Mouse (Mus musculus): ENCODE data around the gene Tmem208. TPM values are rescaled to one million over a fixed set of nuclear protein-coding genes. Genes with fewer than 3 reads are reported as not detected.
A peak's percentile ranks its signal among the peaks of the same experiment; 100 is the strongest.

Gene Tmem208
- polyA plus RNA-seq, 1 experiment from 2014 or later, result 126 TPM

DNA sequence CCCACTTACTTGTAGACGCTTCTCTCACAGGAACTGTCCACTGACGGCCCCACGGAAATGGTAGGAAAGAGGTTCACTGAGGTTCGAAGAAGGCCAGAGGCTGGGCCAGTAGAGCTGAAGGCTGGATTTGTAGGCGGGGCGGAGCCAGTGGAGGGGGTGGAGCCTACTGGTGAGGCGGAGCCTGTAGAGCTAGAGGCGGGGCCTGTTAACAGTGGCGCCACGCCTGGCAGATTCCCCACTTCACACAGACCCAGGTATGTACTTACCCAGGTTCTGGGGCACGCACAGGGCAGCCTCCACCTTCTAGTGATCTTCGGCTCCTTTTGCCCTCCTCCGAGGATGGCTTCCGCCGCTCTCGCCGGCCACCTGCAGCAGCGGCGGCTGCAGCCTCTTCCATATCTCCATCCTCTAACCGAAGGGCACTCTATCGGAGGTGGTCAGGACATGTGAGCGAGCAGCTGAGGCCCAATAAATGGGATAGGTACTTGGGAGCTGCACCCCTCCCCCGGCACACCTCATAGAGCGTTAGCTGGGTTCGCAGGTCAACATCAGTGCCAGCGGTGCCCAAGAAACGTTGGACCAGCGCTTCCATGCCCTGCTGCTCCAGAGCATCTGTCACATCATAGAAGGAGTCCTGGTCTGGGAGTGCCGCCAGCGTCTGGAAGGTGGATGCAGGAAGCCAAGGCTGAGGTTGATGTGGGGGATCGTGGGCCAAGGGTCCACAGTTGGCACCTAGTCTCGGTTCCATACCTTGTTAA is 10.4 kb downstream of the Tmem208 start:
- Histone ChIP-seq H3K36me3 (ENCODE audit: control insufficient read depth, insufficient read depth) (peaks cover 4% of the 10 kb centered on the region), H3K9ac (replicated peaks; ENCODE audit: low read depth, low read length) (no peak overlapping the region), H3K9me3 (ENCODE audit: control insufficient read depth, low read length) (no peaks in the 10 kb centered on the region), H3K27me3 (replicated peaks; ENCODE audit: control insufficient read depth, insufficient read depth, low read length) (no peaks in the 10 kb centered on the region), H3K27ac (ENCODE audit: low read length) (no peak overlapping the region), H3K4me2 (ENCODE audit: low read length) (no peak overlapping the region), H3K4me3 (replicated peaks; ENCODE audit: low read length) (no peak overlapping the region), H3K4me1 (replicated peaks; ENCODE audit: control insufficient read depth, insufficient read depth, low read length) (no peaks in the 10 kb centered on the region; the same call in 1 of the 2 replicates)
- 48% methylated on average over 32 of the region's 32 CpGs for WGBS
- peak; percentile 43 for ATAC-seq

GRCm38 (mm10) chr8:105338992-105339391 is 12.8 kb downstream of the Tmem208 start:
- ATAC-seq, result no peak
- WGBS, result 64% methylated on average over 4 of the region's 4 CpGs
- H3K4me3 ChIP-seq (replicated peaks; ENCODE audit: low read length), result no peak overlapping the region
- no peak overlapping the region for H3K27ac ChIP-seq (ENCODE audit: low read length)
- no peak overlapping the region for H3K9ac ChIP-seq (replicated peaks; ENCODE audit: low read depth, low read length)
- H3K9me3 ChIP-seq (ENCODE audit: control insufficient read depth, low read length), result no peaks in the 10 kb centered on the region
- no peak overlapping the region for H3K4me2 ChIP-seq (ENCODE audit: low read length)
- no peaks in the 10 kb centered on the region for H3K27me3 ChIP-seq (replicated peaks; ENCODE audit: control insufficient read depth, insufficient read depth, low read length)
- no peaks in the 10 kb centered on the region for H3K36me3 ChIP-seq (ENCODE audit: control insufficient read depth, insufficient read depth)
- H3K4me1 ChIP-seq (replicated peaks; ENCODE audit: control insufficient read depth, insufficient read depth, low read length), result no peaks in the 10 kb centered on the region; the same call in 1 of the 2 replicates

- 80% methylated on average over 6 of the region's 6 CpGs for WGBS
- H3K4me2 ChIP-seq (ENCODE audit: low read length), result no peak overlapping the region
- no peaks in the 10 kb centered on the region for H3K27me3 ChIP-seq (replicated peaks; ENCODE audit: control insufficient read depth, insufficient read depth, low read length)
- no peaks in the 10 kb centered on the region; the same call in 1 of the 2 replicates for H3K4me1 ChIP-seq (replicated peaks; ENCODE audit: control insufficient read depth, insufficient read depth, low read length)
- no peak overlapping the region for H3K27ac ChIP-seq (ENCODE audit: low read length)
- H3K4me3 ChIP-seq (replicated peaks; ENCODE audit: low read length), result no peak overlapping the region
- no peaks in the 10 kb centered on the region for H3K9me3 ChIP-seq (ENCODE audit: control insufficient read depth, low read length)
- no peaks in the 10 kb centered on the region for H3K36me3 ChIP-seq (ENCODE audit: control insufficient read depth, insufficient read depth)
- H3K9ac ChIP-seq (replicated peaks; ENCODE audit: low read depth, low read length), result no peak overlapping the region
- ATAC-seq, result no peak
Measured at GRCm38 (mm10) chr8:105339886-105340635, 13.9 kb downstream of the Tmem208 start.

DNA sequence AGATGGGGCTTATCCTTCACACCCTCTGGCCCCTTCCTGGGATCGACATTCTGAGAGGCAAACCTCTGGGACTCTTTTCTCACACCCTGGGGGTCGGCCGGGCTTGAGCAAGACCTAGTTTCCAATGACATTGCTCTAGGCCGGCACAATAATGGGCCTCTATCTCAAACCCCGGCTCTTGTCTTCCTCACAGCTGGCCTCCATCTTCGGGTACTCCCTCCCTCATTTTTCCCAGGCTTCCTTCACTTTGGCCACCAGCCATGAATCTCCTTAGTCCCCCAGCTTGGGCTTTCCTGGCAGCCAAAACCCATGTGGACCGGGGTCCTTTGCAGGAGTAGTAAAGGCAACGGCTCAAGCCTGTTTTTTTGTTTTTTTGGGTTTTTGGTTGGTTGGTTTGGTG is 15.2 kb downstream of the Tmem208 start:
- Histone ChIP-seq H3K9ac (replicated peaks; ENCODE audit: low read depth, low read length) (no peak overlapping the region), H3K4me3 (replicated peaks; ENCODE audit: low read length) (no peak overlapping the region), H3K36me3 (ENCODE audit: control insufficient read depth, insufficient read depth) (no peaks in the 10 kb centered on the region), H3K4me1 (replicated peaks; ENCODE audit: control insufficient read depth, insufficient read depth, low read length) (peaks cover 1% of the 10 kb centered on the region), H3K27ac (ENCODE audit: low read length) (no peak overlapping the region), H3K9me3 (ENCODE audit: control insufficient read depth, low read length) (no peaks in the 10 kb centered on the region), H3K4me2 (ENCODE audit: low read length) (no peak overlapping the region), H3K27me3 (replicated peaks; ENCODE audit: control insufficient read depth, insufficient read depth, low read length) (no peaks in the 10 kb centered on the region)
- no peak for ATAC-seq
- WGBS, result 32% methylated on average over 8 of the region's 8 CpGs

- no peak for ATAC-seq
- 75% methylated on average over 4 of the region's 4 CpGs for WGBS
- no peak overlapping the region for H3K4me3 ChIP-seq (replicated peaks; ENCODE audit: low read length)
- no peak overlapping the region for H3K4me2 ChIP-seq (ENCODE audit: low read length)
- H3K9ac ChIP-seq (replicated peaks; ENCODE audit: low read depth, low read length), result no peak overlapping the region
- H3K36me3 ChIP-seq (ENCODE audit: control insufficient read depth, insufficient read depth), result no peaks in the 10 kb centered on the region
- no peaks in the 10 kb centered on the region for H3K27me3 ChIP-seq (replicated peaks; ENCODE audit: control insufficient read depth, insufficient read depth, low read length)
- no peaks in the 10 kb centered on the region for H3K9me3 ChIP-seq (ENCODE audit: control insufficient read depth, low read length)
- peaks cover 13% of the 10 kb centered on the region for H3K4me1 ChIP-seq (replicated peaks; ENCODE audit: control insufficient read depth, insufficient read depth, low read length)
- H3K27ac ChIP-seq (ENCODE audit: low read length), result no peak overlapping the region
Measured at GRCm38 (mm10) chr8:105342768-105343167, 16.6 kb downstream of the Tmem208 start.

DNA sequence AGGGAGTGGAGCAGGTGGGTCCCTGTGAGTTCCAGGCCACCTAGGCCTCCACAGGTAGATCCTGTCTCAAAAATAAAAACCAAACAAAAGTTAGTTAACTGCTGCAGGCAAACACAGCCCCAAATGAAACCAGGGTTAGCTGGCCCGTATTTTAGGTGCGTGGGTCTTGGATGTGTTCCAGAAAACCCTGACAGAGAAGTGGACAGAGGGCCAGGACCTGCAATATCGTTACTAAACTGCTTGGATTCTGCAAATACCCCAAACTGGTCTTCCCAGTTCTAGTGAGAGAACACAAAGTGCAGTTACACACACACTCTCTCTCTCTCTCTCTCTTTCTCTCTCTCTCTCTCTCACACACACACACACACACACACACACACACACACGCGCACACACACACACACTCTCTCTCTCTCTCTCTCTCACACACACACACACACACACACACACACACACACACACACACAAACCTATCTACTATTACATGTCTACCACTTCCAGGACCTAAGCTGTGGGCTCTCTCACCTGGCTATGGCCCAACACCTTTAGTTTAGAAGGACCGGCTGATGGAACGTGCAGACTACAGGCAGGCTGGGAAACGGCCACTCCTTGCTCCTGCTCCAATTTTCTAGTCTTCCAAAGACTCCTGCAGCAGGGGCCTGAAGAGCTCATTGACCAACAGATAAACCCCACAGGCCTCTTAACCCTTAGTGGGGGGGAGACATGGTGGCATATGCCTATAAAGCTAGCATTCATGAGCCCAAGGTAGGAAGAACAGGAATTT is 17.8 kb downstream of the Tmem208 start:
- Histone ChIP-seq H3K9me3 (ENCODE audit: control insufficient read depth, low read length) (no peaks in the 10 kb centered on the region), H3K36me3 (ENCODE audit: control insufficient read depth, insufficient read depth) (no peaks in the 10 kb centered on the region), H3K9ac (replicated peaks; ENCODE audit: low read depth, low read length) (no peak overlapping the region), H3K27me3 (replicated peaks; ENCODE audit: control insufficient read depth, insufficient read depth, low read length) (no peaks in the 10 kb centered on the region), H3K4me2 (ENCODE audit: low read length) (no peak overlapping the region), H3K4me1 (replicated peaks; ENCODE audit: control insufficient read depth, insufficient read depth, low read length) (peaks cover 17% of the 10 kb centered on the region), H3K4me3 (replicated peaks; ENCODE audit: low read length) (no peak overlapping the region), H3K27ac (ENCODE audit: low read length) (no peak overlapping the region)
- 58% methylated on average over 6 of the region's 8 CpGs for WGBS
- ATAC-seq, result no peak

DNA sequence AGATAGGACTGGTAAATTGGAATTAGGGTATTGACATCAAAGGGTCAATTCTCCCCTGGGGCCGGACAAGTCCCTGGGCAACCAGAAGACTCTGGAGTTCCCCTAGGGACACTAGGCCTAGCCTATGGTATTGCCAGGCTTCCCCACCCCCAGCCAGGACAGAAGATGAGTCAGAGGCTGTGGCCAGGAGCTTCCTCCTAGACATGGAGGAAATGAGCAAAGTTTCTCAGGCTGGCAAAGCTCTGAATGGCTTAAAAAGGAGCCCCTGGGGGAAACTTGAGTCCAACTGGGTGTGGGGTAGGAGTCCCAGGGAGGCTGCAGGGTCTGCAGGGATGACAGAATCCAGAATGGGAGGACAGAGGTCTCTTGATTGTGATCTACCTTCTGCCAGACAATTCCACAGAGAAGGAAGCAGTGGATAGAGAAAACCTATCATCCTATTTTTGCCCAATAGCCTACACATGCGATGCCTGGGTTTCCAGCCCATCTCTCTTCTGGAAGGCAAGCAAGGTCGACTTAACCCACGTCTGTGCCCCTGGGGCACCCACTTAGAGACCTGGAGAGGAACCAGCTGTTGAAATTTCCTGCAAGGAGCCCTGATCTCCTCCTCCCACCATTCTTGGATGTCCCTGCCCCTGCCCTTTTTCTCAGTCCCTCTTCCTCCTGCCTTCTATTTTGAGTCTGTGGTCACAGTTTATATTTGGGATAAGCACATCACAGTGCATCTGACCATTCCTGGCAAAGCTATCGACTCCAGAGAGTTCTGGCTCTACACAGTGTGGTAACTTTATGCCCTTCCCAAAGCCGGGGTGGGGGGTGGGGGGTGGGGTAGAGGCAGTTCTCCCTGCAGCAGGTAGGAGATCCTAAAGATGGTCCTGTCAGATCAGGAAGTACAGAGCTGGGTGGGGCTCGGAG is 19.2 kb downstream of the Tmem208 start:
- no peak overlapping the region for H3K27ac ChIP-seq (ENCODE audit: low read length)
- ATAC-seq, result no peak
- peaks cover 25% of the 10 kb centered on the region for H3K4me1 ChIP-seq (replicated peaks; ENCODE audit: control insufficient read depth, insufficient read depth, low read length)
- 72% methylated on average over 7 of the region's 7 CpGs for WGBS
- H3K9me3 ChIP-seq (ENCODE audit: control insufficient read depth, low read length), result no peaks in the 10 kb centered on the region
- no peaks in the 10 kb centered on the region for H3K36me3 ChIP-seq (ENCODE audit: control insufficient read depth, insufficient read depth)
- H3K9ac ChIP-seq (replicated peaks; ENCODE audit: low read depth, low read length), result no peak overlapping the region
- H3K4me2 ChIP-seq (ENCODE audit: low read length), result no peak overlapping the region
- no peaks in the 10 kb centered on the region for H3K27me3 ChIP-seq (replicated peaks; ENCODE audit: control insufficient read depth, insufficient read depth, low read length)
- H3K4me3 ChIP-seq (replicated peaks; ENCODE audit: low read length), result no peak overlapping the region

DNA sequence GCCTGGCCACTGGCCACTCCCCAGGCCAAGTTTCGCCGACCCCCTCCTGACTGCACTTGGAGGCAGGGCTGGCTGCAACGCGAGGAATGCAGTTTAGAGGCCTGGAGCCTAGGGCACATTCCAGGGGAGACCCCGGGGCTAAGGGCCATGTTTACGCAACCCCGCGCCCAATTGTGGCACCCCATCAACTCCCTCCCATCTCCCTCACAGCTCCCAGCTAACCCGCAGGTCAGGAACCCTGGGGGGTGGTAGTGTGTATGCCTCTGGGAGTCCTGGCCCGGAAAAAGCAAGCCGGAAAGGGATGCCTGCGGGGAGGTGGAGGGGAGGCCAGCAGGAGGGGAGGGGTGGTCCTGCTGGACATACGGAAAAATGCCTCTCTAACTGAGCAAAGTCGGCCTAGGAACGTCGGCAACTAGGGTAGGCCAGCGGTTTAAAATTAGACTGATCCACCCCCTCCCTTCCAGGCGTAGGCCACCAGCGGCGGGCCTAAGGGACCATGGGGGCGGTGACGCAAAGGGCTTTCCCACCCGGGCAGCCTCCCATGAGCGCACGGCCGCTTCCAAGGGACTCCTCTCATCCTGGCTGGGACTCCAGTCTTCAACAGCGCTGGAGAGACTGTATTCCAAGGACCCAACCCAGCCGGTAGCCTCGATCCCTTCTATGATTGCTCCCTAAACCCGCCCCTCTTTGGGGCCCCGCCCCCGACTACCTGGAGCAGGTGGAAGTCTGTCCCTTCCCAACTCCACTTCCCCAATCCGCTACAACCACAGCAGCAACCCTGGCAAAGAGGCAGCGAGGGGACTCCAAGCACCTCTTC is 20.7 kb downstream of the Tmem208 start:
- 4% methylated on average over 32 of the region's 34 CpGs for WGBS
- Histone ChIP-seq H3K27ac (ENCODE audit: low read length) (no peak overlapping the region), H3K9me3 (ENCODE audit: control insufficient read depth, low read length) (no peaks in the 10 kb centered on the region), H3K9ac (replicated peaks; ENCODE audit: low read depth, low read length) (peak overlapping the region; percentile 81), H3K4me1 (replicated peaks; ENCODE audit: control insufficient read depth, insufficient read depth, low read length) (peaks cover 32% of the 10 kb centered on the region), H3K27me3 (replicated peaks; ENCODE audit: control insufficient read depth, insufficient read depth, low read length) (no peaks in the 10 kb centered on the region), H3K36me3 (ENCODE audit: control insufficient read depth, insufficient read depth) (no peaks in the 10 kb centered on the region), H3K4me2 (ENCODE audit: low read length) (peak overlapping the region; percentile 94), H3K4me3 (replicated peaks; ENCODE audit: low read length) (peak overlapping the region; percentile 75)
- ATAC-seq, result peak; percentile 1; the same call in 1 of the 2 replicates
